Mouse (Mus musculus) limb, embryonic 14.5 days (tissue): ENCODE measurements around the gene Nop58. TPM values are rescaled to one million over a fixed set of nuclear protein-coding genes. Genes with fewer than 3 reads are reported as not detected.

ENCODE experiments used
- ATAC-seq: fragments of 200-750 bp; cut with Nextera tagmentation; 2 replicates; pipeline ENCODE4 v1.8.0; 2017; ENCODE audit warnings: low read depth, moderate number of reproducible peaks, moderate TSS enrichment; ENCODE audit not compliant: low FRiP score
- DNase-seq: peaks from one replicate; pipeline ENCODE4 v3.0.0-alpha.2; 2015; ENCODE audit warnings: low spot score
- H3K27ac ChIP-seq: fragments of 300-500 bp; sonication (generic); replicated peaks from 2 replicates; pipeline ENCODE4 v1.5.1; 2014; ENCODE audit warnings: low read depth, mild to moderate bottlenecking, low read length, moderate library complexity, mixed read lengths
- H3K27me3 ChIP-seq: fragments of 300-500 bp; sonication (generic); 2 replicates; pipeline ENCODE4 v1.6.1; 2014; ENCODE audit warnings: low read length, mixed read lengths; ENCODE audit not compliant: control insufficient read depth, insufficient read depth
- H3K36me3 ChIP-seq: fragments of 300-500 bp; sonication (generic); 2 replicates; pipeline ENCODE4 v1.6.1; 2014; ENCODE audit warnings: mild to moderate bottlenecking, low read length, moderate library complexity, mixed read lengths; ENCODE audit not compliant: control insufficient read depth, insufficient read depth
- H3K4me1 ChIP-seq: fragments of 300-500 bp; sonication (generic); 2 replicates; pipeline ENCODE4 v1.6.1; 2014; ENCODE audit warnings: antibody characterized with exemption, low read length, mixed read lengths; ENCODE audit not compliant: control insufficient read depth, insufficient read depth
- H3K4me2 ChIP-seq: fragments of 300-500 bp; sonication (generic); replicated peaks from 2 replicates; pipeline ENCODE4 v1.6.1; 2014; ENCODE audit warnings: low read depth, mild to moderate bottlenecking, low read length, moderate library complexity; ENCODE audit not compliant: severe bottlenecking
- H3K4me3 ChIP-seq: fragments of 300-500 bp; sonication (generic); replicated peaks from 2 replicates; pipeline ENCODE4 v1.5.1; 2014; ENCODE audit warnings: low read length
- H3K9ac ChIP-seq: fragments of 300-500 bp; sonication (generic); 2 replicates; pipeline ENCODE4 v1.6.1; 2014; ENCODE audit warnings: mild to moderate bottlenecking, low read depth, low read length, moderate library complexity; ENCODE audit not compliant: severe bottlenecking
- H3K9me3 ChIP-seq: fragments of 300-500 bp; sonication (generic); 2 replicates; pipeline ENCODE4 v1.6.1; 2016; ENCODE audit warnings: low read length; ENCODE audit not compliant: control insufficient read depth
- POLR2A ChIP-seq: fragments of 200-500 bp; IDR thresholded peaks from 2 replicates; pipeline ENCODE4 v1.8.0; 2012; ENCODE audit warnings: inconsistent platforms, mild to moderate bottlenecking, moderate library complexity, borderline replicate concordance; ENCODE audit not compliant: insufficient read depth, insufficient read length; ENCODE audit errors: extremely low read depth
- WGBS: fragments of 180-500 bp; shearing (Covaris S2); extraction: QIAGEN DNeasy Blood & Tissue Kit; methylation state at CpG from one replicate; pipeline ENCODE4 v1.1.7; 2014; 5-methylcytosine and 5-hydroxymethylcytosine counted together
- polyA plus RNA-seq, 2 experiments: library from polyadenylated mRNA; depleted of rRNA in 1 of 2; stranded (reverse) in 1 of 2; unstranded in 1 of 2; fragments of >200 nt; fragmentation: Nextera tagmentation in 1 of 2; extraction: Ambion mirVana in 1 of 2; gene quantifications; 2 replicates each; pipeline versions ENCODE4 v1.2.1 to v1.2.3; 2012 to 2014

Gene Nop58
- polyA plus RNA-seq, 2 experiments, result 115 to 185 TPM

GRCm38 (mm10) chr1:59651201-59651819, 33.5 kb upstream of the Nop58 start:
- Histone ChIP-seq H3K9me3 (no peaks in the 10 kb centered on the region), H3K9ac (no peak overlapping the region), H3K27me3 (no peaks in the 10 kb centered on the region), H3K4me2 (no peak overlapping the region), H3K4me1 (no peaks in the 10 kb centered on the region), H3K27ac (no peak overlapping the region), H3K36me3 (peaks cover 51% of the 10 kb centered on the region), H3K4me3 (no peak overlapping the region)
- DNase-seq (no peak), ATAC-seq (no peak)
- WGBS, result 95% methylated on average over 3 of the region's 3 CpGs
- no peak for TF ChIP-seq POLR2A

DNA sequence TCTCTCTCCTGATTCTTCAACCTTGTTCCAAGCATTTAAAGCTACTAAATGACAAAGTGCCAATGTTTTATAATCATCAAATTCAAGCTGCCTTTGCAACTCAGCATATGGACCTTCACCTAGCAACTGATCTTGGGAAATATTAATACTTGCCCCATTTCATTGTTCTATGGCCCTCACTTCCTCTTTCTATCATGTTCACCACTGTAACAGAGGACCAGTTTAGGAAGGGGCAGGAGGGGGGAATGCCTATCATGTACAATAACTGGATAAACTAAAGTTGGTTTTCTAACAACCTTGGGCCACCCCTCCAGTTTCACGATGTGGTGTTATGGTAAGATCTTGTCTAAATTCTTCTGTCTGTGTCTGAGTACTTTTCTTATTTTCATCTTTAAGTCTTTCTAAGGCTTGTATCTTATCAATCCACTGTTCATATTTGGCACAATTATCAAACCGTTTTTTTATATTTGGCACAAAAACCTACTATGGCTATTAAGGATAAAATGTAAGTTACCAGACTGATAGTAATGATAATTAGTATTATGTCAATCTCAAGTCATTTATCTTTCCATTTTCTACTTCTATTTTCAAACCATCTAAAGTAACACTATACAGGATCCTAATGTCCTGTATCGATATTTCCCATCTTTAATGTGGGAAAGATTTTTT, 31.4 kb upstream of the Nop58 start:
- TF ChIP-seq POLR2A, result no peak
- Histone ChIP-seq H3K27me3 (no peaks in the 10 kb centered on the region), H3K9ac (no peak overlapping the region), H3K4me3 (no peak overlapping the region), H3K9me3 (no peaks in the 10 kb centered on the region), H3K36me3 (peaks cover 39% of the 10 kb centered on the region), H3K4me1 (no peaks in the 10 kb centered on the region), H3K4me2 (no peak overlapping the region), H3K27ac (no peak overlapping the region)
- ATAC-seq (no peak), DNase-seq (no peak)
- WGBS, result 91% methylated on average over 3 of the region's 3 CpGs

DNA sequence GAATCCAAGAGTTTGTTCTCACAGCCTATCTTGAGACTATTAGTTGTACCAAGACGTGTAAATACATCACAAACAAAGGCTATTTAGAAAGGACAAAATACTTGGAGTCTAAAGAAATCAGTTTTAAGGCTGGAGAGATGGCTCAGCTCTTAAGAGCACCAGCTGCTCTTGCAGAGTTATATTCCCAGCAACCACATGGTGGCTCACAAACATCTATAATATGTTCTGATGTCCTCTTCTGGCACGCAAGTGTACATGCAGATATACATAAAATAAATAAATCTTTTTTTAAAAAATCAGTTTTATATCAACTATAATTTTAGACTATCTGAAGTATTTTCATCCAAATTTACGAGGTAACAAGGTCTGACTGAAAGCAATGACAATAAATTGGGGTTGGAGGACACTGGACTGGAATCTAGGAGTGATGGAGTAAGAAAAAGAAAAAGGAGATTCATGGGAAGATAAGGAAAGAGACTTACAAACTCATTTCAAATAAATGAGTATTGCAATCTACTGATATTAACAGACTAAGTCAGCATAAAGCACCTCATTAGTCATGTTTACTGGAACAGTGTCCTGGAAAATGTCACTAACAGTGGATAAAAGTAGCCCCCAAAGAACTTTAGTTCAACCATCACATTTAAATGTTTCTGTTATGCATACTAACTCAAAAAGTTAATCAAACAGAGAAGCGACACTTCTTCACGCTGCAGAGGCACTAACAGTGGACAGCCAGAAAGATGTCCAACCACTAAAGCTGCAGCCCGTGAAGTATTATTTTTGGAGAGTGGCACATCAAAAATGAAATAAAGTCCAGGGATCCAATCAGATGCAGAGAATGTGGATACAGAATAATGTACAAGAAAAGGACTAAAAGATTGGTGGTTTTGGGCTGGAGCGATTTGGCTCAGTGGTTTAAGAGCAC, 28.3 kb upstream of the Nop58 start:
- no peak overlapping the region for H3K4me2 ChIP-seq
- no peak overlapping the region for H3K4me3 ChIP-seq
- H3K27ac ChIP-seq, result no peak overlapping the region
- 91% methylated on average over 7 of the region's 7 CpGs for WGBS
- DNase-seq, result no peak
- H3K4me1 ChIP-seq, result no peaks in the 10 kb centered on the region
- ATAC-seq, result no peak
- H3K27me3 ChIP-seq, result no peaks in the 10 kb centered on the region
- no peak overlapping the region for H3K9ac ChIP-seq
- no peak for TF ChIP-seq POLR2A
- no peaks in the 10 kb centered on the region for H3K9me3 ChIP-seq
- H3K36me3 ChIP-seq, result peaks cover 20% of the 10 kb centered on the region

GRCm38 (mm10) chr1:59663456-59664135, 21.2 kb upstream of the Nop58 start:
- no peak overlapping the region for H3K9ac ChIP-seq
- no peaks in the 10 kb centered on the region; the same call in 1 of the 2 replicates for H3K36me3 ChIP-seq
- H3K4me3 ChIP-seq, result no peak overlapping the region
- no peak overlapping the region for H3K27ac ChIP-seq
- H3K9me3 ChIP-seq, result no peaks in the 10 kb centered on the region
- no peak for TF ChIP-seq POLR2A
- H3K4me2 ChIP-seq, result no peak overlapping the region
- no peak for DNase-seq
- H3K27me3 ChIP-seq, result no peaks in the 10 kb centered on the region
- no peaks in the 10 kb centered on the region for H3K4me1 ChIP-seq
- ATAC-seq, result no peak
- WGBS, result 95% methylated on average over 3 of the region's 3 CpGs

DNA sequence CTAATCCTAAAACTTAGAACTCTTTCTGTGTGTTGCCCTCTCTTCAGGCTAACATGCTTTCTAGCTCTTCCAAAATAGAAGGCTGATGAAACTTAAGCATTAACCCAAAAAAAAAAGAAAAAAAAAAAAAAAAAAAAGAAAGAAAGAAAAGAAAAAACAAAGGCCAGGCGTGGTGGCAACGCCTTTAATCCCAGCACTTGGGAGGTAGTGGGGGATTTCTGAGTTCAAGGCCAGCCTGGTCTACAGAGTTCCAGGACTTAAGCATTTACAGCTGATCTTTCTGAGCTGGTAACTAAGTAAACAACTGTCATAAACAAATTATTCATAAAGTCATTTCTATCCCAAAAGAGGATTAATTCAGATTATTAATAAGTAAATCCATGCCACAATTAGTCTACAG, 15.9 kb upstream of the Nop58 start:
- H3K9me3 ChIP-seq, result no peaks in the 10 kb centered on the region
- no peak for DNase-seq
- no peaks in the 10 kb centered on the region; the same call in 1 of the 2 replicates for H3K36me3 ChIP-seq
- H3K27me3 ChIP-seq, result no peaks in the 10 kb centered on the region
- no peak overlapping the region for H3K4me2 ChIP-seq
- no peak for ATAC-seq
- 86% methylated on average over 2 of the region's 2 CpGs for WGBS
- TF ChIP-seq POLR2A, result no peak
- no peak overlapping the region for H3K9ac ChIP-seq
- no peak overlapping the region for H3K4me3 ChIP-seq
- H3K27ac ChIP-seq, result no peak overlapping the region
- peaks cover 4% of the 10 kb centered on the region; the same call in 1 of the 2 replicates for H3K4me1 ChIP-seq
